Mouse (Mus musculus) cerebellum, adult 18-20 months (tissue): ENCODE data around the gene Art4.
"Not testable (repeated sequence)": the region's sequence is repeated elsewhere in the genome, so short reads cannot be mapped to it uniquely, and the experiment has no call there.

ENCODE experiments used
- DNase-seq, 2 experiments: peaks; one replicate each; pipeline ENCODE4 v3.0.0; 2021

The Art4 gene

DNA sequence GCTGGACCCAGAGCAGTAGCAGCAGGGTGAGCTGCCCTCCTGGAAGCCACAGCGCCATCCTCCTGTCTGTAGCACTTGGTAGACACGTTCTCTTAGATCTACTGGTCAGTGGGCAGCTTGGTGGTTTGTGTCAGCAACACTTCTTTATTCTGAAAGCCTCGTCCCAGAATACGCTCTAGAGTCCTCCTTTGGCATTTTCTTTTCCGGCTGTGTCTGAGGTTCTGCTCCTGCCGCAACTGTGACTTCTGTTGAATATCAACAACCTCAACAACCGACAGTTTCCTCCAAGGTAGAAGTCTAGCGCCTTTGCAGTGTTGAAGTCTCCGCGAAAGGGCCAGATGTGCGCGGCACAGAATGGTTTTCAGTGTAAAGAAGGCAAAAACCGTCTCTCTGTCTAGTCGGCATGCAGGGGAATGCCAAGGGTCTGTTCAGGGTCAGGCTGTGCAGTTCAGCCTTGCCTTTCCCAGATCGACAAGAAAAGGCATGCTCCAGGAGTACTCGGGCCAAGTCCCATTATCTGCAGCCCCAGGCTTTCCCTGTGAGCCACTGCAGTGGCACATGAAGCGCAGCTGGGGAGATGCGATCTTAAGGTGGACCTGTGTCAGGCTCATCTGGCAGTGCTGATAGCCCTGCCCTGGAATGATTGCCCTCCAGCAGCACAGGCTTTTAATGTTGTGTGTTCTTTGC, at the start of gene Art4:
TSS of gene Art4 (minus strand) at position 548 of the 687 bp plus-strand sequence.
- no peak for DNase-seq

DNA sequence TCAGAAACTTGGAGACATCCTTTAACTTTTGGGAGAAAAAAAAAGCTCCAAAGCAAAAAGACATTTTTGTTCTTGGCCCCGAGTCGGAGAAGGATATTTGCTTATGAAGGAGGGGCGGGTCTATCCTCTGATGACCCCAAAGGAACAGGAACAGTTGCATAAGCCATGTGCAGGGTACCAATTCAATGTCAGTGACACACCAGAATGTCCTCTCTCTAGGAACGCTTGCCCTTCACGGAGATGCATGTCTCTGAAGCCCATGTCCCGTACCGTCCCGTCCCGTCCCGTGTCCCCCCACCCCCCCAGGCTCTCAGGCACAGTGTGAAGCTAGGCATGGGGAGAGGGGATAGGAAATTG, 49.4 kb upstream of the Art4 start:
- no peak for DNase-seq

DNA sequence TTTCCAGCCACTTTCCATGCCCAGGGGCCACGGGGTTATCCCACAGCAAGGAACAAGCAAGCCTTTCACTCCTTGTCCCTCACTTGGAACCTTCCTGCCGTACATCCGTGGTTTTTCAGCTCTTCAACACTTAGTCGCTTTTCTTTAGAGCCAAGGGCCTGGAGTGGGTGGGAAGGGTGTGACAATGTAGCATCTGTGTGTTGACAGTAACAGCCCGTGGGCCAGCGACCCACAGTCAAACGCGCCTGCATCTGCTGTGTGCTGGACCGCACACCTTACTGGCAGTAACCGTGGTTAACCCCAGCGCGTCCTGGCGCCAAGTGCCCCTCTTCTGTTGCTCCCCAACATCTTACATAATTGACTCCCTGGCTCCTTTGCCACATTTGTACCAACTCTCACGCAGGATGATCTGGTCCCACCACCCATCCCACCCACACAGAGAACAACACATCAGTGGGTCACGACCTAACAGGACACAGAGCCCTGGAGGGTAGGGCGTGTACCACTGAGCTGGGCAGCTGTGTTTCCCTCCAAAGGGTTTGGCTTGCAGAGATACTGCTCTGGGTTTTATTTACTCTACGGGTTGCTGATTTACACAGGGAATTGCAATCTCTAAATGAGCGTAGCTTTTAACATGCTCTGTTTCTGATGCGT, 48.9 kb upstream of the Art4 start:
- DNase-seq: no peak

DNA sequence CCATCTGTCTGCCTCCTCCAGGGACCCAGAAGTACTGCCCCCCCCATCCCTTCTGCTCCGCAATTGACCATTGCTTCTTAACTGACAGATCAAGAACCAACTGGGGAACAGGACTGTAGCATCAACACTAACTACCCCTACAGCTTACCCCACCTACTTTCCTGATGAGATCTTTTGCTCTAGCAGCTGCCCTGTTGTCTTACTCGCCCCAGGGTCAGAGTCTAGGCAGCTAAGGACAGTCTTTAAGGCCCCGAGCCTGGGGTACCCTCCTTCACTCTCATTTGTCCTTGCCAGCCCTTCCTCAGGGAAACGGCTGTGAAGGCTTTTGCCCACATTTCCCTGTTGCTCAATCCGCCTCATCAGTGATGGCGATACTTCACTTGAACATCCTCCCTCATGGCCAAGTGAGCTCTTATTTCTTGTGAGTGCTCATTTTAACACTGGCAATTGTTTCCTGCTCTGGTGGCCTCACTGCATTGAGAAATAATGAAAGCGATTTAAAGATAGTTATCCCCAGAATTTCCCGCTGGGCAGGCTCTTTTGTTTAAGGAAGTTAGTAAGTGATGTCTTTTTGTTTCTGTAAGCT, 46.4 kb upstream of the Art4 start:
- no peak for DNase-seq

DNA sequence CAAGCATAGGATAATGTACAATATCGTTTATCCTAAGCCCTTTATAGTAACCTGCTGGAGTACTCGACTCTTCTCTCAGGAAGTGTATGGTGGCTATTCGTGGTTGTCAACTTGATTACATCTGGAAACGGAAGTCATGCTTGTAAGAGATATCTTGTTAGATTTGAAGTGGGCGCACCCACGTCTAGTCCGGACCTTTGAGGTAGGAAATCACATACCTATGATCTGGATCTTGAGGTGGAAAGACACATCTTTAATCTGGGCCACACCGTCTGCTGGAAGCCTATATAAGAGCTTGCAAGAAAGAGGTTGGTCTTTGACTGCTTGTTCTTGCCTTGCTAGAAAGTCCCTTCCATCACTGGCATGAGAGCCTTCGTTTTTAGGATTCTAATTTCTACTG, 45.0 kb upstream of the Art4 start:
- DNase-seq: no peak

DNA sequence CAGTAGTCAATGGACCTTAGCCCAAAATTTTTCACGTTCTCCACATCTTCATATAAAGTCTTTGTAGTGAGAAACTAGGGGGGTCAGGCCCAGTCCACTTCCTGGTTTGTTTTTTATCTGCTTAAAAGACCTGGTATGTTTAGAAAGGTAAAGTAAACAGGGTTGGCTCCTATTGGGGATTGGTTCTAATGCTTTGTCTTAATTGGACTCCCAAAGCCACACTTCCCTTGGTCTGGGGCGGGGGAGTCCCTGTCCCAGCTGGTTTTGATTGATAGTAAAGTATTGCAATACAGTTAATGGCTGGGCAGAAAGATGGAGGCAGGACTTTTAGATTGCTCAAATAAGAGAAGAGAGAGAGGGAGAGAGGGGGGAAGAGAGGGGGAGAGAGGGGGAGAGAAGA, 43.5 kb upstream of the Art4 start:
- no peak for DNase-seq

DNA sequence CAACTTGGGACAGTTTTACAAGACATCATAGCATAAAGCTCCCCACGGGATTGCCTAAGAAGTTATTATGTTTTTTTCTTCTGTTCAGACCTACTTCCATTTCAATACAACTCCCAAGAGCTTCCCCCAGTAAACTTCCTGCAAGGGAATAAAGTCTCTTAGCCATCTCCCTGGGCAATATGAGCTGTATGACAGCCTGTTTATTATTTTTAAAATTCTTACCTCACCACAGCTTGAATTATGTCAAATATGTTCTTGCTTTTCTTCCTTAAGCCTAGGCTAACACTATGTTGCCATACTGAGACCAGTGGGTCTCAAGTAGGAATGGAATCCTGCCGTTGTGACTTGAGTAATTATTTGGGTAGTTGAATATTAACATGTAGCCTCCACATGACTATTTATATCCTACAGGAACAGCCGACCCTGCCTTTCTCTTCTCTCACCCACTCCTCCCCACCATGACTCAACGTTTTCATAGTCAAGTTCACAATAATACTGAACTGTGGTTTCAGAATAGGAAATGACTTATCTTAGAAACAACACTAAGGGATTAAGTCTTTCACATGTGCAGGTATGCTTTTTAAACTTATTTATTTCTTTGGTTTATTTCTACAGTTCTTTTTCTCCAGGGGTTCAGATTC, 43.0 kb upstream of the Art4 start:
- no peak for DNase-seq

DNA sequence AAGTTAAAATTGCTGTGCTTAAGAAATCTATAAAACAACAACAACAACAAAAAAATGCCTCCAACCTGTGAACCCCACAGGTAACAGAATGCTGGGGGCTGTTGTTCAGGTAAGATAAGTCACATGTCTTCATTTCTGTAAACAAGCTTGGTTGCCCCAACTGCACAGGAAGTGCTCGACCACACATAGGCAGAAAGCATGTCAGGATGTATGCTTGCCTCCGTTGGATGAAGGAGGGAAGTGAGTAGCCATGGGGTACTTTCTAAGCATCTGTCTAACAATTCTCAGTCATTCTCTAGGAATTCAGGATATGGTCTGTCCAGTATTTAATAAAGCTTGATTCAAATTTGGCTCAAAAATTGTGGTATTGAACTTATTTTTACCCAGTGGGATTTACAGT, 41.4 kb upstream of the Art4 start:
- DNase-seq: no peak

DNA sequence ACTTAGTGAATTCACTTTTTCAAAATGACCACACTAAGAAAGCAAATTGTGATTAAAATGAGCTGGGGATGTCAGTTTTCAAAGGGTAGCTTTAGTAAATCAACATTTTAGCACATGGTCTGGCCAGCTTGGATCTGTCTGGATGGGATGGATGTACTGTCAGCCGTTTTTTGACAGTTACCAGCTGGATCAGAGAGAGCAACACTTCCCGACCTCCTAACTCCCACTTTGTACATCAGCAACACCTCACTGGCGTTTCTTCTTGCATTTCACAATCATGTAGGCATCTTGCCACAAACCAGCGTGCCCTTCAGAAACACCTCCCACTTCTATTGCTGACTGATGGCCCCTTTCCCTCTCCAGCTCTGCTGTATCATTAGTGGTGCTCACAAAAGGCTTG, 40.7 kb upstream of the Art4 start:
- DNase-seq: no peak

DNA sequence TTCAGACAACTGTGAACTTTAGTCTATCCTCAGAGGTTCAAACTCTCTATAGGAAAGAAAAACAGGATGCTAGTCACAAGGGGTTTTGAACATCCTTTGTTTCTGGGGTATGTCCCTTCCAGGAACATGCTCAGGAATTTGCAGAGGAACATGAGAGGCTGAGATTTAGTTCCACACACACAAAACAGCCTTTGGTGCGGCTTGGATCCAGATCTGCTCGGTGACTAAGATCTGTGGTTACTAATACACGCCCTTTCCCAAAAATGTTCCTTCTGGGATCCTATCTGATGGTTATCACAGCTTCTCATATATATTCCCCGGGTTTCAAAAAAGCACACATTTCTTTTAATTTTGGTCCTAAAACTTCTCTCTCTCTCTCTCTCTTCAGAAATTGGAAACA, 40.3 kb upstream of the Art4 start:
- no peak for DNase-seq

DNA sequence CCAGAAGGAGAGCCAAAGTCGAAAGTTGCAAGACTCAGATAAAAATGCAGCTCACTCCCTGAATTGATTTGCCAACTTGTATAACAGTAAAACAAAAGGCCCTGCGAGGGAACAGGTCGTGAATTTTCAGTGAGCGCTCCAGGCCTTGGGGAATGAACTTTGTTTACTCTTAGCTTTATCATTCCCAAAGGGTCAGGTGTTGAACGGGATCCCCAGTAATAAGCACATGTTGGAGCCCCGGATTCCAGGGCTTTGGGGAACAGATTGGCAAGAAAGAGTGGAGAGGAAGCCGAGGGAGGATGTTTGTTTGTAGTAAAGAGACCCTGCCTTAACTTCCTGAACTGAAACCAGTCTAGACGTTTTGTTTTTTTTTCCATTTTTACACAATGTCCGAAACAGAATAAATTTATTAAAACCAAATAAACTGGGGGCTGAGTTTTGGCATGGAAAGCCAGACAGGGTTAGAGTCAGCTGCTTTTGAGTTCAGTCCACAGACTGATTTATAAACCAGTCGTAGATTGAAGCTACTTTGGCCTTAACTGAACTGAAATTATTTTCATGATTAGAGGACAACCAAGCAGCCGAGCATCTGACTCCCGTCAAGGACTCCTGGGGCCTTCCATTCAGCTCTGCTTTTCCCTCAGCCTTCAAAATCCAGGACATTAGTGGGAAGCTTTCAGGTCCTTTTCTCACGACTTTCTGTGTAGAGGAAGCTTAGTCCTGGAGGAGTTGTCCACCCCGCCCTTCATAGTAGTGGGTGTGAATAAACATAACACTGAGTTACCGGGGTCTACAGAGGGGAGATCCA, 37.2 kb upstream of the Art4 start:
- no peak for DNase-seq

DNA sequence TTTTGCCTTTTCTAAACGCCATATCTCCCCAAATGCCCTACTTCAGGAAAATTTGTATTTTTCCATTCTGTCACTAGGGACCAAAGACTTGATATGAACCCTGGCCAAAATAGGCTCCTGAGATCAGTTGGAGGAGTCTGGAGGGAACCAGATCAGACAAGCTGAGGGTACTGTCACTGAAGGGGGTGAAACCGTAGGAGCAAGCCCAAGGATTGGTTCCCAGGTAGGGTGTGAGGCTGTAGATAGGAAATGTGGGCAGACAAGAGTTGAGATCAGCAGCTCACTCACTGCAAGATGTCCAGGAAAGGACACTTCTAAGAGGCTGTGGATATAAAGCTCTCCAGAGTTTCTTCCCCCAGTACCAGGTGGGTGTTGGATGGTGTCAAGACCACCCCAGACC, 34.5 kb upstream of the Art4 start:
- no peak for DNase-seq

DNA sequence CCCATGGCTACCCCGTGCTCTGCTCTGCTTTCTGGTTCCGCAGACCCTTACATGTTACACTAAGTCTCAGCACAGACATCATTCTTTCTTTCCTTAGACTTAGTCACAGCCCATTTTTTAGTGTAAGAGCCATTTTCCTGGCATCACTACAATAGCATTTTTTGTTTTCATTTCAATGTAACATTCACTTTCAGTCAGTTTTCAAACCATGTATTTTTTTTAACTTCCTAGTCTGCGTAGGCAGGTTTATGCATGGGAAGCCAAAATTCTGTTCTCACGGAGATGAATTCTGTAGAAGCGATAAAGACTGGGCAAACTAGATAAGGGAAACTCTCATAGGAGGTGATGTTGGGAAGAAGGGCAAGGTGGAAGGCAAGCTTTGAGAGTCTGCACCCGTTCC, 32.0 kb upstream of the Art4 start:
- no peak for DNase-seq

DNA sequence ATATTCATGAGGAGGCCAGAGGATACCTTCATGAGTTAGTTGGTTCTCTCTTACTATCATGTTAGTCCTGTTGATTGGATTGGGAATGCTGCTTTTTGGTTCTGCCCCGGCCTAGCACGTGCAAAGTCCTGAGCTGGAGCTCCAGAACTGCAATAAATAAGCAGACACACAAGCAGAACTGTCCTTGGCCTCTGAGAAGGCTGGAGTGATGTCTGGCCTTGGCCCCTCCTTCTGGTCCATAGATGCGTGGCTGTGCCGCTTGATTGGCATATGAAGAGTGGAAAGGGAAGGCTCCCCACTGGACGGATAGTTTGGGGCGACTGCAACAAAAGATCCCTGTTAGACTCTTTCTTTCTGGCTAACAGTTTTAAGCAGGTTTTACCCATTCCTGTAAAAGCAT, 31.5 kb upstream of the Art4 start:
- DNase-seq: no peak

DNA sequence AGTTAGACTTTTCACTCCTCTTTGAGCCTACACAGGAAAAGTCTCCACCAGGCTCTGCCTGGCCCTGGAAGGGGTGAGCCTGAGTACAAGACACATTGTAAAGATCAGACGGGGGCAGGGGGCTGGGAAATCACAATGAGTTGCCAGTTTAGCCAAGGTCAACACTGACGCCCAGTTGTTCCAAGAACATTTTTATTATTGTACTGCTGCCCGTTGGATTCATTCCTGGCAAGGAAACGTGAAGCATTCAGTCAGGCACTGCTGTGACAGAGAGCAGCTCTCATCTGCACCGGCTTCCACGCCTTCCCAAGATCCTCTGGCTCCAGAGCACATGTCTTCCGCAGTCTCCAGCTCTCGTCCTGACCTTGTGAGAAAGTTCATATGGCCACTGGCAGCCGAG, 30.3 kb upstream of the Art4 start:
- DNase-seq: peak in 1 of 2 experiments; percentile 3

DNA sequence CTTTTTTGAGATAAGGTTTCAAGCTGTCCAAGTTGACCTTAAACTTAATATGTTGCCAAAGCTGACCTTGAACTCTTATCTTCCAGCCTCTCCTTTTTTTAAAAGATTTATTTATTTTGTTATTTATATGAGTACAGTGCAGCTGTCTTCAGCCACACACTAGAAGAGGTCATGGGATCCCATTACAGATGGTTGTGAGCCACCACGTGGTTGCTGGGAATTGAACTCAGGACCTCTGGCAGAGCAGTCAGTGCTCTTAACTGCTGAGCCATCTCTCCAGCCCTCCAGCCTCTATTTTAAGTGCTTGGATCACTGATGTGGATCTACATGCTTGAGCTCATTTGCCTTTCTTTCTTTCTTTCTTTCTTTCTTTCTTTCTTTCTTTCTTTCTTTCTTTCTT, 27.2 kb upstream of the Art4 start:
- not testable (repeated sequence) for DNase-seq

DNA sequence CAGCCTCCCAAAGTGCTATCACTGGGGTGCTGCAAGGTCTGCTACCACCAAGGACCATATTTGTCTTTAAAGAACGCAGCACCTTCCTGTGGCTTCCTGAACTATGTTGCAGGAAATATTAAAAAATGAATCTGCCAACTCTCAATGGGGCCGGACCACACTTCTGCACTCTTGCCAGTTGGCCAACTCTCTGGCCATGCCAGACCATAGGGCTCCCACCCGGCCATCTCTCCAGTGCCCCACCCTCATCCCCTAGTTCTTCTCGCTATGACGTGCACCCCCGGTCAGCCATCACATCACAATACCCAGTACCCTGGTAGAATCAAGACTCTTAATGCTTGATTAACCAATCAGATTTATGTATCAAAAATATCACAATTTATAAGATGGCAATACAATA, 26.4 kb upstream of the Art4 start:
- DNase-seq: no peak

DNA sequence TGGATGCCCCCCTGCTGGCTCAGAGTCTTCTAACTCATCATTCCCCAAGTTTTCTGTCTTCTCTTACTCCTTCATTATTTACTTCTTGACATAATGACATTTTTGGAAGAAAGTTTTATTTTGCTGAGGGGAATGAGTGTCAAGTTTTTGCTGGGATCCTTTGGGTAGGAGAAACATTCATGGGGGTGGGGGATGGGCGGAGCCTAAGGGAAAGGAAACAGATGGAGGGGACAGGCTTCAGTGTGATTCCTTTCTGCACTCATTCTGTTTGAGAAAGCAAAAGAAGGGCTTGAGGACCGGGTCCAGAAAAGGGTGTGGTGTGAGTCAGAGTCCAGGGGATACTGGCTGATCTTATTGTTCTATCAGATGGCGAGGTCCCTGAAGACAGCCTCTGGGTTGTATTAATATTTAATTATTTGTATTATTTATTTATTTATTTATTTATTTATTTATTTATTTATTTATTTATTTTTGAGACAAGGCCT, 25.9 kb upstream of the Art4 start:
- DNase-seq: no peak

DNA sequence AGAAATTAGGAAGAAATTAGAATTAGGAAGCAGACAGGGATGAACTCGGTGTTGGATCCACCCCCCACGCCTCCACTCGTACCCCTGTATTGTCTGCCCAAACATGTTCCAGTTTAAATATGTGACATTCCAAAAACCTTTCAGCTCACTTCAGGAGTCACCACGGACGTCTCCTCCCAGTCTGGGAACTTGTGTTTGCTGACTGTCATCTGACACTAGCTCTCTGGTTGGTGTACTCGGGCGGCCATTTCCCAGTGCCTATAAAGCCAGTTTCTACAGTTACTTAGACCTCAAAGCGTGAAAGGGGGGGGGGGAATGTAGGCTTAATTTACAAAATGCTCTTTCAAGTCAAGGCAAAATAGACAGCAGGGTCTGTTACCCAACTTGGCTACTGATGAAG, 24.1 kb upstream of the Art4 start:
- no peak for DNase-seq

DNA sequence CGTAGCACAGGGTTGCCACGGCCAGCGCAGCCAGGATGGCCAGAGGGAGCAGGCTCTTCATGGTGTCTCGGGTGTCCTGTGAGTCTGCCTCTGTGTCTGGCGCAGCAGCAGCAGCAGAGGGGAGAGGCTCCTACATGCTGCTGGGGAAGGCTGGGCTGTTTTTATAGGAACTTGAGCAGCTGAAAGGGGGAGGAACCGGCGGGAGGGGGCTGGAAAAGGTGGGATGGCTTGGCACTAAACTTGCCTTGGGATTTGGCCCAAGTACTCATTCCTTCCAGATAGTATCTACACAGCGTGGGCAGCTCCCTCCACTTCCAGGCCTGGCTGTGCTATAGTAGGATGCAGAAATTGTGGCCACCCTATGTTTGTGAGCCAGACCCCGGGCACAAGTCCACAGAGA, 18.1 kb upstream of the Art4 start, which contains the start of gene Mgp:
TSS of gene Mgp (minus strand) at position 154 of the 400 bp plus-strand sequence.
- DNase-seq: no peak

DNA sequence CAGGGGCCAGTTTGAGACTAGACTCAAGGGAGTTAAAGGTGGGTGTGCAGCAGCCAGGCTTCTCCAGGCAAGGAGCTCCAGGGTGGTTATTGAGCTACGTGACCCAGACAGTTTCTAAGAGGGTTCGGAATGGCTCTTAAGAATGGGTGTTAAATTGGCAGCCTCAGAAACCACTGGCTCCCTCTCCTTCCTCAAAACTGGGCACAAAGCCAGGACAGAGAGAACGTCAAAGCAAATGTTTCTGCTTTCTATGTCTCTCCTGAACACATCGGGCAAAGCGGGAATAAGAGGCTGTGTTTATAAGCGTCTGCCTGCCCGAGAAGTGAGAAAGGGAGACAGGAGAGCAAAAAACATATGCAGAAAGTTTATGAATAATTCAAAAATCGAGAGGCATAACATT, 17.1 kb upstream of the Art4 start:
- DNase-seq: no peak

DNA sequence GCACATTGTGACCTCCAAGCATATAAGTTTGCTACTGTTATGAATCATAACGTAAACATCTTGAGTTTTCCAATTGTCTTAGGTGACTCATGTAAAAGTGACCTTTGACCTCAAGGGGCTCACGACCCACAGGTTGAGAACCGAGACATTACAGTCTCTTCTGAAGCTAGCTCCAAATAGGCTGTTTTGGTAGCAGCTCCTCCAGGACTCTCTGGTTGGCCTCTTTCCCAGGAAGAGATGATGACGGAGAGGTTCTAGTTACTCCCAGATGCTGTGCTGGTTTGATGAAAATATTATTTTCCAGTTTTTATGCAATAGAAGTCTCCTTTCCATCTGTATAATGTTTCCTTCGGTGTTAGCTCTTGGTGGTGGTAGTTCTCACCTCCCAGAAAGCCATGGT, 11.4 kb upstream of the Art4 start:
- no peak for DNase-seq

DNA sequence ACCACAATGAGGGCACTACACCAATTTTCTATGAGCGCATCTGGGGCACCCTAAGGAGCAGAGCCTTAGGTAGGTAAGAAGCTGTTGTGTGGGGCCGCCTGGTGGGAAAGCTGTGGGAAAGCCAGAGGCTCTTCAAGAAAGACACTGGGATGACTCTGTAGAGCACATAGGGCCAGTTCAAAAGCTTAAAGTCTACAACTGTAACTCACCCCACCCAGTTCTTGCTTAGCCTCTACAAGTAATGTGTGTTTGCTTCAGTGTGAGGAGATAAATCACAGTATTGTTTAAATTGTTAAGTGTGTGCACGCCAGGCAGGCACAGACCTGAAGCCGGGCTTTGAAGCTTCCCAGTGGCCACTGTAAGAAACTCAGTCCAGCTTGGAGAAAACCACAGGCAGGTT, 8.6 kb upstream of the Art4 start:
- no peak for DNase-seq
